Mouse (Mus musculus): ENCODE data around the gene Gtf2f2. TPM values are rescaled to one million over a fixed set of nuclear protein-coding genes. Genes with fewer than 3 reads are reported as not detected.

The Gtf2f2 gene
- polyA plus RNA-seq, 1 experiment from 2014 or later, result 40.3 TPM

DNA sequence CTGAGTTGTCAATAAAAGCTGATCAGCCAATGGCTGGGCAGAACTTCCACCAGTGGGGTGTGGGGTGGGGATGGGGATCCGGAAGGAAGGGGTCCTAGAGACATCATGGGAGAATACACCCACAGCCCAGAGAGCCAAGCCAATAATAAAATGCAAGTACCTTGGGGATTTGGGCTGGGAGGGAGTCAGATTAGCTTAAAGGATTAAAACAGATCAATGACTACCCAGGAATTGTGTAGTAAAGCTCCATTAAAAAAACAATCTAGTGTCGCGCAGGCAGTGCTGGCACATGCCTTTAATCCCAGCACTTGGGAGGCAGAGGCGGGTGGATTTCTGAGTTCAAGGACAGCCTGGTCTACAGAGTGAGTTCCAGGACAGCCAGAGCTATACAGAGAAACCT lies 5.7 kb downstream of the Gtf2f2 start:
- Histone ChIP-seq H3K36me3 (ENCODE audit: insufficient read depth, low read length) (no peaks in the 10 kb centered on the region), H3K4me2 (ENCODE audit: low read length) (no peak overlapping the region), H3K4me3 (replicated peaks; ENCODE audit: low read depth, low read length) (no peak overlapping the region), H3K27ac (no peak overlapping the region), H3K9me3 (replicated peaks; ENCODE audit: low read length) (no peaks in the 10 kb centered on the region), H3K27me3 (ENCODE audit: insufficient read depth, low read length) (no peaks in the 10 kb centered on the region), H3K9ac (ENCODE audit: low read depth, low read length) (no peak overlapping the region), H3K4me1 (replicated peaks; ENCODE audit: insufficient read depth, low read length) (0 out of 2 replicates have a peak, but pooled peaks cover 9% of the 10 kb centered on the region)
- no peak for ATAC-seq (replicated peaks; ENCODE audit: low FRiP score, low read depth)
- TF ChIP-seq CTCF (IDR thresholded peaks at IDR 0.05; ENCODE audit: low read depth), result no peak
- WGBS, result 90% methylated on average over 4 of the region's 4 CpGs
- no peak for DNase-seq (ENCODE audit: low spot score)

DNA sequence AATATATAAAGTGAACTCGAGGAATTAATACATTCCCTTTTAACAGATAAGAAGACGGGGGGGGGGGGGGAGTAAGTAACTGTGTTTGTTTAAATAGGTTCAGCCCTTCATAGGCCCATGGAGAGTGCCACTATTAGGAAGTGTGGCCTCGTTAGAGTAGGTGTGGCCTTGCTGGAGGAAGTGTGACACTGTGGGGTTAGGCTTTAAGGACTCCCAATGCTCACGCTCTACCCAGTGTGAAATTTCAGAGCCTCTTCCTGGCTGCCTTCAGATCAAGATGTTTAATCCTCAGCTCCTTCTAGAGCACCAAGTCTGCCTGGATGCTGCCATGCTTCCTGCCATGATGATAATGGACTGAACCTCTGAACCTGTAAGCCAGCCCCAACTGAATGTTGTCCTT lies 8.9 kb downstream of the Gtf2f2 start:
- DNase-seq (ENCODE audit: low spot score), result no peak
- H3K27me3 ChIP-seq (ENCODE audit: insufficient read depth, low read length), result no peaks in the 10 kb centered on the region
- ATAC-seq (replicated peaks; ENCODE audit: low FRiP score, low read depth), result no peak

DNA sequence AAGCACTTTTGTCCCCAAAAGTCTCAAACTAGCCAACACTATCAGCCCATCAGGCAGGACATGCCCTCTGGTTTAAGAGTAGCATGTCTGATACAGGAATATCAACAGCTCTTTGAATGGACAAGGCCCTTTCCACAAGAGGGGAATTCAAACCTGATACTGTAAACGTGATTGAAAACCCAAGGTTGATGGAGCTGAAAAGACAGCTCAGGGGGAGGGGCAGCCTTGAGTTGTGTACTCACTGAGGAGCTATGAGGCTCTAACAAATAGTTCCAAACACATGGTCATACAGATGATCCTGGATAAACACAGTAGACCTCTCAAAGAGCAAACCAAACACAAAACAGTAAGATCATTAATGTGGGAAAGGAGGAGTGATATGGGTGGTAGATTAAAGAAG lies 12.6 kb downstream of the Gtf2f2 start:
- no peak overlapping the region for H3K9ac ChIP-seq (ENCODE audit: low read depth, low read length)
- WGBS, result 35% methylated on average over 1 of the region's 1 CpGs
- no peaks in the 10 kb centered on the region for H3K36me3 ChIP-seq (ENCODE audit: insufficient read depth, low read length)
- H3K27ac ChIP-seq, result no peak overlapping the region
- H3K4me1 ChIP-seq (replicated peaks; ENCODE audit: insufficient read depth, low read length), result no peaks in the 10 kb centered on the region
- ATAC-seq (replicated peaks; ENCODE audit: low FRiP score, low read depth), result no peak
- H3K9me3 ChIP-seq (replicated peaks; ENCODE audit: low read length), result no peaks in the 10 kb centered on the region
- H3K4me3 ChIP-seq (replicated peaks; ENCODE audit: low read depth, low read length), result no peak overlapping the region
- no peak for DNase-seq (ENCODE audit: low spot score)
- H3K4me2 ChIP-seq (ENCODE audit: low read length), result no peak overlapping the region
- no peaks in the 10 kb centered on the region for H3K27me3 ChIP-seq (ENCODE audit: insufficient read depth, low read length)
- no peak for TF ChIP-seq CTCF (IDR thresholded peaks at IDR 0.05; ENCODE audit: low read depth)

More for the DNA sequence above, 8.9 kb downstream of the Gtf2f2 start:
- WGBS, result 82% methylated on average over 4 of the region's 4 CpGs
- H3K4me1 ChIP-seq (replicated peaks; ENCODE audit: insufficient read depth, low read length), result no peaks in the 10 kb centered on the region
- no peak overlapping the region for H3K27ac ChIP-seq
- no peaks in the 10 kb centered on the region for H3K36me3 ChIP-seq (ENCODE audit: insufficient read depth, low read length)
- no peak overlapping the region for H3K9ac ChIP-seq (ENCODE audit: low read depth, low read length)
- no peak overlapping the region for H3K4me2 ChIP-seq (ENCODE audit: low read length)
- no peak for TF ChIP-seq CTCF (IDR thresholded peaks at IDR 0.05; ENCODE audit: low read depth)
- H3K4me3 ChIP-seq (replicated peaks; ENCODE audit: low read depth, low read length), result no peak overlapping the region
- no peaks in the 10 kb centered on the region for H3K9me3 ChIP-seq (replicated peaks; ENCODE audit: low read length)

DNA sequence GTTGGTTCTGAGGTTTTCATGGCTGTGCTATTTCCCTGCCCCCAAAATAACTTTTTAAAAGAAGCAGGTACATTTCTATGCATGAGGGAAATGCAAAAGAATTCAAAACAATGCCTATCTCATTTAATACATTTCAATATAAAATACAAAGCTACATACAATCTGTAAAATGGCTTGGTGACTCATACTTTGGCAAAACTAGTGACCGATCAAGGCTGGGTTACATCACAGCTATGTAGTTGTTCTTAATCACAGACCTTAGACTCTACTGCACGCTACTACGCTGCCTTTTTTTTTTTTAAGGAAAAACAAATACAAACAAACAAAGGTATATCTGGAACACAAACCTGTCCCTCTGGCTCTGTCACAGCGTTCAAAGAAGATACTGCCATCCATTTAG lies 18.3 kb downstream of the Gtf2f2 start:
- H3K4me3 ChIP-seq (replicated peaks; ENCODE audit: low read depth, low read length), result no peak overlapping the region
- H3K27me3 ChIP-seq (ENCODE audit: insufficient read depth, low read length), result no peaks in the 10 kb centered on the region
- no peak overlapping the region for H3K9ac ChIP-seq (ENCODE audit: low read depth, low read length)
- no peak for TF ChIP-seq CTCF (IDR thresholded peaks at IDR 0.05; ENCODE audit: low read depth)
- DNase-seq (ENCODE audit: low spot score) (no peak), ATAC-seq (replicated peaks; ENCODE audit: low FRiP score, low read depth) (no peak)
- WGBS, result 93% methylated on average over 4 of the region's 4 CpGs
- H3K4me1 ChIP-seq (replicated peaks; ENCODE audit: insufficient read depth, low read length), result no peaks in the 10 kb centered on the region
- no peaks in the 10 kb centered on the region for H3K9me3 ChIP-seq (replicated peaks; ENCODE audit: low read length)
- no peak overlapping the region for H3K27ac ChIP-seq
- H3K36me3 ChIP-seq (ENCODE audit: insufficient read depth, low read length), result no peaks in the 10 kb centered on the region
- H3K4me2 ChIP-seq (ENCODE audit: low read length), result no peak overlapping the region

DNA sequence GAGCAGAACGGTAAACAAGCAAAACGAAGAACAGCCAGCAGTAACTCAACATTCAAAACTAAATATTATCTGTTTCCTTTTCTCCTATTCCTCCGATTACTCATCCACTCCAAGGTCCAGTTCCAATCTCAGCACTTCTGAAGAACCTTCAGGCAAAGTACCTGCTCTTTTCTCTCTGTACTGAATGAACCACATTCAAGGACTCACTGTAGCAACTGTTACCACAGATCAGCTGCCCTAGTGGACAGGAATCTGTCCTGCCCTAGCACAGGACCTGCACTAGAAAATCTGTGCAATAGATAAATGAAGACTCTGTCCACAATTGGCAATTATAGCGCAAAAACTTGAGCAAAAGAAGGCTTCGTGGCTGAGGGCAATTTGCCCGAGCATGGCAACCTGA lies 19.7 kb downstream of the Gtf2f2 start:
- Histone ChIP-seq H3K4me3 (replicated peaks; ENCODE audit: low read depth, low read length) (no peak overlapping the region), H3K27ac (no peak overlapping the region), H3K4me1 (replicated peaks; ENCODE audit: insufficient read depth, low read length) (no peaks in the 10 kb centered on the region), H3K4me2 (ENCODE audit: low read length) (no peak overlapping the region), H3K27me3 (ENCODE audit: insufficient read depth, low read length) (no peaks in the 10 kb centered on the region), H3K9ac (ENCODE audit: low read depth, low read length) (no peak overlapping the region), H3K36me3 (ENCODE audit: insufficient read depth, low read length) (no peaks in the 10 kb centered on the region), H3K9me3 (replicated peaks; ENCODE audit: low read length) (no peaks in the 10 kb centered on the region)
- 91% methylated on average over 6 of the region's 6 CpGs for WGBS
- DNase-seq (ENCODE audit: low spot score), result no peak
- TF ChIP-seq CTCF (IDR thresholded peaks at IDR 0.05; ENCODE audit: low read depth), result no peak
- no peak for ATAC-seq (replicated peaks; ENCODE audit: low FRiP score, low read depth)

DNA sequence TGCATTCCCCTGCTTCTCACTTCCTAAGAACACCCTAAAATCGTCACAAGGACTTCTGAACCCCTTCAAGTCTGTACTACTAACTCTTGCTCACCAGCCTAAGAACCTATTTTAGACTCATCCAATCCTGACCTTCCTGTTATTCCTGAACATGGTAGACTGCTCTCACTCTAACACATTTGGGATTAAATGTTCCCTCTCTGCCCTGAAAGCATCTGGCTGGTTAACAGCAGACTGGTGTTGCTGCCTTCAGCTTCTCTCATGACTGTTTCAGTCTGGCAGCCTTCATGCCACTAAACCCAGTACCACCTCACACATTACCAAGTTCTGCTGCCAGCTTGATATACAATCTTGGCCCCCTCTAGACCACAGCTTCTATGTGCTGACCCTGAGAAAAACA lies 21.5 kb downstream of the Gtf2f2 start:
- 79% methylated on average over 1 of the region's 1 CpGs for WGBS
- no peaks in the 10 kb centered on the region for H3K36me3 ChIP-seq (ENCODE audit: insufficient read depth, low read length)
- ATAC-seq (replicated peaks; ENCODE audit: low FRiP score, low read depth), result no peak

DNA sequence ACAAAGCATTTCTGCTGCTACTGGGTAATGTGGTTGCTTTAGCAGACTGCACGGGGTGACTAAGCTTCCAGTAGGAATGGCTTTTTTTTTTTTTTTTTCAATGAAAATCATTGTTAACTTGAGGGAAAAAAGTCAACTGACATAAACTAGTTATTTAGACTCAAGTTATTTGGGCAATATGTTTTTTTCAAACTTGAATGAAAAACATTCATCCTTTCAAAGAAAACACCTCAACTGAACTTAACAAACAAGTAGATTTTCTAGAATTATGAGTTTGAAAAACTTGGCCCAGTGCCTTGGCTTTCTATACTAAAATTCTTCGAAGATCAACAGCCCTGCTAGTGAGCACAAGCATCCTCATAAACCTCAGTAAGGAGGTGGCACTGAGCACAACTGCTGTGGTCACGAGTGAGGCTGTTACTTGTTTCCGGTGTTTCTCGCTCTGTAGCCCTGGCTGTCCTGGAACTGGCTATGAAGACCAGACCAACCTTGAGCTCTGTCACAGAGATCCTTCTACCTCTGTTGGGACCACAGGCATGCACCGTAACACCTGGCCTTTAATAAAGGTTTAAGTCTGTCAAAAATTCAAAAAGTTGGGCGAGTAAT lies 23.7 kb downstream of the Gtf2f2 start:
- Histone ChIP-seq H3K27me3 (ENCODE audit: insufficient read depth, low read length) (no peaks in the 10 kb centered on the region), H3K9me3 (replicated peaks; ENCODE audit: low read length) (no peaks in the 10 kb centered on the region), H3K4me3 (replicated peaks; ENCODE audit: low read depth, low read length) (no peak overlapping the region), H3K4me2 (ENCODE audit: low read length) (no peak overlapping the region), H3K4me1 (replicated peaks; ENCODE audit: insufficient read depth, low read length) (no peaks in the 10 kb centered on the region), H3K36me3 (ENCODE audit: insufficient read depth, low read length) (no peaks in the 10 kb centered on the region), H3K27ac (no peak overlapping the region), H3K9ac (ENCODE audit: low read depth, low read length) (no peak overlapping the region)
- DNase-seq (ENCODE audit: low spot score) (no peak), ATAC-seq (replicated peaks; ENCODE audit: low FRiP score, low read depth) (no peak)
- TF ChIP-seq CTCF (IDR thresholded peaks at IDR 0.05; ENCODE audit: low read depth), result no peak
- WGBS, result 78% methylated on average over 7 of the region's 7 CpGs

More for the DNA sequence above, 21.5 kb downstream of the Gtf2f2 start:
- Histone ChIP-seq H3K27me3 (ENCODE audit: insufficient read depth, low read length) (no peaks in the 10 kb centered on the region), H3K4me1 (replicated peaks; ENCODE audit: insufficient read depth, low read length) (no peaks in the 10 kb centered on the region), H3K9ac (ENCODE audit: low read depth, low read length) (no peak overlapping the region), H3K4me3 (replicated peaks; ENCODE audit: low read depth, low read length) (no peak overlapping the region), H3K9me3 (replicated peaks; ENCODE audit: low read length) (no peaks in the 10 kb centered on the region), H3K27ac (no peak overlapping the region), H3K4me2 (ENCODE audit: low read length) (no peak overlapping the region)
- DNase-seq (ENCODE audit: low spot score), result no peak
- no peak for TF ChIP-seq CTCF (IDR thresholded peaks at IDR 0.05; ENCODE audit: low read depth)

All from kidney, postnatal 0 days (tissue).